Mouse (Mus musculus) WW6 (cell line): ENCODE data around the gene Ophn1.

ENCODE experiments used
- DNase-seq: peaks from one replicate; pipeline ENCODE4 v3.0.0-alpha.2; 2013; ENCODE audit warnings: low read depth, low spot score

The Ophn1 gene

DNA sequence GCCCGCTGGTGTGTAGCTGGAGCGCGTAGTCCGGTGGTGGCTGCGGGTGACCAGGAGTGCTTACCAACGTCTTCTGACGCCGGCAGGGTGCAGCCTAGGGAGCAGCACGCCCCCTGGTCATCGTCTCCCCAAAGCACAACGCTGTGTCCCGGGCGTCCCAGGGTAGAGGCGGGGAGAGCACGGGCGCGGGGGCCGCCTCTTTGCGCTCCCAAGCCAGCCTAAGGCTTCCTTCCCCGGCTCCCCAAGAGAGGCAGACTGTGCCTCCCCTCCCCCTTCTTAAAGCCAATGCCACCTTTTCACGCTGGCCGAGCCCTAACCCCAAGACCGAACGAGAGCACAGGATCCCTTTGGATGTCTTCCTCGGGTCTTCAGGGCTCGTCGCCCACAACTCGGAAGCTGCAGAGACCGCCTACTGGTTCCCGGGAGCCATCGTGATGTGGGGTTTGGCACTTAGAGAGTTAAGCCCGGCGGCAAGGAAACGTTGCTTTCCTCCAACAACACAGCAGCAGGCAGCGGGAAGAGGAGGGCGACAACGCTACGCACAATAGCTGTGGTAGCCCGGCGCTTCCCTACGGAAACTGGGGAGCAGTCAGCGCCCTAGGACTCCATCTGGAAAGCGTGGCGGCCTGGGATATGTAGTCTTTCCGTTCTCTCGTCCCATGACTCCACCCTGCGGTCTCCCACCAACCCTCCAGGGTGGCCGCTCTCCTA lies at the start of gene Ophn1:
Gene Ophn1, minus strand, starts transcription at position 620 of the 711 bp plus-strand sequence.
- DNase-seq, result peak; percentile 14

DNA sequence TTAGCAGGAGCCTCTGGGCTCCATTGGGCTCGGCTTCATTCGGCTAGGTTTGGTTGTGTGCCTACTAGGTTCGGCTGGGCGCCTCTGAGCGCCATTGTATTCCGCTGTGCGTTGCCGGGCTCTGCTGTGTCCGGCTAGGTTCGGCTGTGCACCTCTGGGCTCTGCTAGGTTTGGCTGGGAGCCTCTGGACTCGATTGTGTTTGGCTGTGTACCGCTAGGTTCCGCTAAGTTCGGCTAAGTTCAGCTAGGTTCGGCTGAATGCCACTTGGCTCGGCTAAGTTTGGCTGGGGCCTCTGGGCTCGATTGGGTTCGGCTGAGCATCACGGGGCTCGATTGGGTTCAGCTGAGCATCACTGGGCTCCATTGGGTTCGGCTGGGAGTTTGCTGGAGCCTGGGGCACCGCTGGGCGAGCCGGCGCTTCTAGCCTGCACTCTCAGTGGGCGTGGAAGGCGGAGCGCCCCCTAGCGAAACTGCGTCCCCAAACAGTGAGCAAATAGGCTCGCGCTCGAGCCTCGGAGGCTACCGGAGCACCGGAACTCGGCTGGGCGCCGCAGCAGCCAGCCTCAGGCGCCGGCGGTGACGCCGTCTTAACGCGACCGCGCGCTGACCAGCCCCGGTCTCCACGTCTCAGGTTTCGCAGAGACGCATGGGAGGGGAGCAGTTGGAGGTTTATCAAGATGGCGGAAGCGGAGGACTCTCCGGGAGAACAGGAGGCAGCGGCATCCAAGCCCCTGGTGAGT lies 46.9 kb upstream of the Ophn1 start:
- peak; percentile 55 for DNase-seq

DNA sequence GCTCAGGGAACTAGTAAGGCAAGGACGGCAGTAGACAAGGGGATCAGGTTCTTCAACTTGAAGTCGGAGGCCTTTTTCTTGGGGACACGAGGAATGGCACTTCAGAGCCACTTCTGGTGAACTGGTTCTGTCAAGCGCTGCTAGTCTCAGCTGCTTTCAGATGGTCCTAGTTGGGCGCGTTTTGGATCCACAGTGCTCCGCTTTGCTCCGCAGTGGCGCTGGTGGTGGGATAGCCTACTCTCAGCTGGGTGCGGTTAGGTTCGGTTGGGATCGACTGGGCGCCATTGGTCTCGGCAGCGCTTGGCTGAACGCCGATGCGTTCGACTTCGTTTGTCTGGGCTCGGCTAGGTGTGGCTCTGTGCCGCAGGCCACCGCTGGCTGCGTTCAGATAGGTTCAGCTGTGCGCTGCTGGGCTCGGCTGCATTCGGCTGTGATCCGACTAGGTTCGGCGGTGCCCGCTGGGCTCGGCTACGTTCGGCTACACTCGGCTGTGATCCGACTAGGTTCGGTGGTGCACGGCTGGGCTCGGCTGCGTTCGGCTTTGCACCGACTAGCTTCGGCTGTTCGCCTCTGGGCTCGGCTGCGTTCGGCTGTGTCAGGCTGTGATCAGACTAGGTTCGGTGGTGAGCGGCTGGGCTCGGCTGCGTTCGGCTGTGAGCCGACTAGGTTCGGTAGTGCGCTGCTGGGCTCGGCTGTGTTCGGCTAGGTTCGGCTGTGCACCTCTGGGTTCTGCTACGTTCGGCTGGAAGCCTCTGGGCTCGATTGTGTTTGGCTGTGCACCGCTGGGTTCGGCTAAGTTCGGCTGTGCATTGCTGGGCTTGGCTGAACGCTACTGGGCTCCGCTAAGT lies 46.1 kb upstream of the Ophn1 start:
- DNase-seq, result peak; percentile 36

DNA sequence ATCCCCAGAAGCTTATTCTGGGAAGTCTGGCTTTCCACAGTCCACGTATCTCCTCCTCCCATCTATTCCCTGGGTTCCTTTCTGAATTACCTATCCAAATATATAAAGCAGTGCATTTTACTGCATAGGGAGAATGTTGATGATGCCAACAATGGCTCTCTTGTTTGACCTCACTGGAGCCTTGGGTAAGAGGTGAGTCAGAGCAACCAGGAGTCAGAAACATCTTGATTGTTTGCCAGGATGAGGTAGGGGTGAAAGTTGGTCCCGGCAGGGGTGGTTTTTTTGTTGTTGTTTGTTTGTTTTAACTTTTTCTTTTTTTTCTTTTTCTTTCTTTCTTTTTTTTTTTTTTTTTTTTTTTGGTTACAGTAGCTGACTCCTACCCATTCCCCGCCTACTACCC lies 45.3 kb upstream of the Ophn1 start, which contains the start of gene Yipf6:
Gene Yipf6, plus strand, starts transcription at position 216 of the 400 bp plus-strand sequence.
- DNase-seq, result no peak

DNA sequence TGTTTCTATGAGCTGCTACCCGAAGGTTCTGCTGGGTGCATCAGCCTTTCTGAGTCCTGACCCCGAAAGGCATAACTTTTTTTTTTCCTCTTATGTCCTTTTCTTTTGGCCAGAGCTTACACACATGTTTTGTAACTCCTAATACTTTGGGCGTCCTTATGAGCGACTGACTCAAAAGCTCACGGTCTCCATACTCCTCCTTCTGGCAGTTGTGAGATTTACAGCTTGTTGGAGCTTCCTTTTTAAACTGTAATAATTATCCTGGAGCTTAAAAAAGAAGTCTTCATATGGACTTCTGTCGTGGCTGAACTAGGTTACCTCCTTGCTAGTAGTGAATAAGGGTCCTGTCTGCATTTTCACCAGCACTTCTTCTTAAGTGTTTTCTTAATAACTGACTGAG lies 28.6 kb upstream of the Ophn1 start:
- DNase-seq, result no peak

DNA sequence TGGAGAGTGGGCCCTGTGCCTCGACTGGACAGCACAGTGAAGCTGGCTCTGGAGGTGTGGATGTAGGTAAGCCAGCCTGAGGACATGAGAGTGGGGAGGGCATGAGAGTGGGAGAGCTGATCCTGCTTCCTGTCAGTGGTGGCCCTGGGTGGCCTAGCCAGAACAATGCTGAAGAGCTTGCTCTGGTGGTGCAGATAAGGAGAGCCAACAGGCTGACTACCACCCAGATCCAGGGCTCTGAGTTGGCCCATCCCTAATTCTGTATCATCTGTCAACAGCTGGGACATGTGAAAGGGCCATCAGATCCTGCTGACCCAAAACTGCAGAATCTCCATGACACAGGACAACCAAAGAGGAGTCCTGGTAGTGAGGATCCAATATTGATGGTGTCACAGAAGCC lies 18.1 kb upstream of the Ophn1 start:
- no peak for DNase-seq

DNA sequence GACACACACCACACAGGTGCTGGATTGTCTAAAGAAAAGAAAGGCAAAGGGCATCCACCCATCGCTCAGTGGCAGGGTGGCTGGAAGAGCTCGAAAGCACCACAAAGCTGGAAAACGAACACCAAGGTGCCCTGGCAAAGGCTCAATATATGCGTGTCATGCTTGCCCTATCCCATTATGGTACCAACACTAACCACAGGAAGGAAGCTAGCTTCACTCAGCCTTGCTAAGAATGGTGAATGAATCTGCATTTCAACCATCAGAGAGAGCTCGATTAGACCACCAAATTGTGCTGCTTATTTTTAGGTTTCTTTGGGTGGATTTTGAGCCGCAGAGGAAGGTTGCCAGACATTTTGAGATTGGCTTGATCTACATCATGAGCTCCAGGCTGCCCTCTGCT lies 13.4 kb upstream of the Ophn1 start:
- no peak for DNase-seq

DNA sequence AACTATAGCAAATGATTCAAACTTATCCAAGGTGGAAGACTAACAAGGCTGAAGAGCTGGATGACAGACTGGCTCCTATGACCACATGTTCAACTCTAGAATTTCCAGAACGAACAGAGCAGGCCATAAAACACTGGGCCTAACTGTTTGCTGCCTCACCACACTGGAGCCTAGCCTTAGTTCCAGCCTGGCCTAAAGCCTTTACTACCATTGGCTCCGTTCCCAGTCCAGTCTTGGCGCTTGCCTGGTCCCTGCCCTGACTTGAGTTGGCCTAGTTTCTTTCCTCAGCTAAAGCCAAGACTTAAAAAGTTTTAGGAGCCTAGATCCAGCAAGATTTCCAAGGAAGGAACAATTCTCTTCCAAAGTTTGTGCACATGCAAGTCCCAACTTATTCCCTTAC lies 7.5 kb upstream of the Ophn1 start:
- no peak for DNase-seq

DNA sequence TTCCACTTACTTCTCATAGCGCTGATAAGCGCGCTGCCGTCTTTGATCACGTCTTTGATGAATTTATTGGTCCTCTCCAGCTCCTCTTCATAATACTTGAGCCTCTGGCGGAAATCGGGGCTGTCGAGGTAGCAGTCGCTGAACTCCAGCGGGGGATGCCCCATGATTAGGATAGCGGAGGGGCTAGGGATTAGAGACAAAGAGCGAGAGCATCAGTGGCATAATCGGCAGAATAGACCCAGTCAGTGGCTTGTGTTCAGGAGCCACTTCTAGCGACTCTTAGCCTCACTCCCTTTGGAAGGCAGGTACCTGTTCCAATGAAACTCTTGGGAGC lies 786 bp downstream of the Ophn1 start:
- no peak for DNase-seq

DNA sequence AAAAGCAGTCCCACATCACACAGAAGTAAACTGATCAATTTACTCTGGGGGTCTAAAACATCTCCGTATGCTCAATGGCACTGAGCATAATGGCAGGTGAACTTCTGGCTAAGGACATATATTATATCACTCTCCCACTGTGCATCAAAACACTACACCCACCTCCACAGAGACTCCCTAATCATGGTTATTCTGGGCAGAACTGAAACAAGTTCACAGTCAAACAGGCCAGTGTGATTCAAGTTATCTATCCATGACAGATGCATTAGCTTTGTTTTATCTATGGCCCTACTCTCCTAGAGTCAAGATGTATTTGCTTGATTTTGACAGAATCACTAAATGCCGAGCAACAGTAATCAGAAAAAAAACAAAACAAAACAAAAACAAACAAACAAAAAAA lies 8.8 kb downstream of the Ophn1 start:
- DNase-seq, result no peak

DNA sequence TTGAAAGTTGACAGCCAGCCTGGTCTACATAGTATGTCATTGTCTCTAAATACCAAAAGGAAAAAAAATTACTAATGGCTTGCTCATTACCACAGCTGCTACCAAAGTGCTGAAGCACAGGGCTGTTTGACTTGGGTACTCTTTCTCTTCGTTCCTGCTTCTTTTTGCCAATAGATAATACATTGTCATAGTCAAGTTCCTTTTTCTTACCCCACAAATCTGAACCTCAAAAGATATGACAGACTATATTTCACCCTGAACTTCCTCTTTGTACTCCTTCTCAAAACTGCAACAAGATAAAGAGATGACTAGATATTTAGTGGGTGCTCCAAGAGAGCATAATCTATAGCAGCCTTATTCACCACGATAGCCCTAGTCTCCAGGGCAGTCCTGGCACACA lies 9.7 kb downstream of the Ophn1 start:
- no peak for DNase-seq

DNA sequence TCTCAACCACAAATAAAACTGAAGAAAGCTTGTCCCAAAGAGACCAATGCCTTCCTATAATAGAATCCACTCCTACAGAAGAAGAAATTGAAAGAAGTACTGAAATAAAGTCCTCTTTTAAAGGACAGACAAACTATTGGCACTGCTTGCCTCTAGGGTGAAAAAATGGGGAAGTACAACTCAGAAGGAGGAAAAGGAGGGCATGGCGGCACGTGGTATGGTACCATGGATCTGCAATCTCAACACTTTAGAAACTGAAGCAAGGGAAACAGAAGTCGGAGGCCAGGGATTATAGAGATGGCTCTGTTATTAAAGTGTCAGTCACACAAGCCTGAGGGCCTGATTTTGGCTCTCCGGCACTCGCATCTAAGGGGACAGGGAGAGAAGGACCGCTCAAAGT lies 10.5 kb downstream of the Ophn1 start:
- DNase-seq, result no peak

DNA sequence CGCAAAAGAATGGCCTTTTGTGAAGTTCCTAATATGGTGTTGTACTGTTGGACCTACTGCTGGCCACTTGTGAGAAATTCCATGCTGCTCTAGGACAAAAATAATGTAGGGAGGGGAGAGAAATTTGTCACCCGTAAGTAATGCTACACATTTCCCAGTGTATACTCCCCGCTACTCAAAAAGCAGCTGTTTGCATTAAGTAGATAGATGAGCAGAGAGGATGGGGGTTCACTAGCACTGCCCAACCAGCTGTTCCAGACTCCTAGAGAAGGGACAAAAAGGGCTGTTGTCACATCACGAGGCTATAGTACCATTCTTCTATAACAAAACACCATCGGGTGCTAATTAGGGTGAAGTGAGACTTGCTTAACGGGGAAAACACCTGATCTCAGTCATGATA lies 15.7 kb downstream of the Ophn1 start:
- DNase-seq, result no peak

DNA sequence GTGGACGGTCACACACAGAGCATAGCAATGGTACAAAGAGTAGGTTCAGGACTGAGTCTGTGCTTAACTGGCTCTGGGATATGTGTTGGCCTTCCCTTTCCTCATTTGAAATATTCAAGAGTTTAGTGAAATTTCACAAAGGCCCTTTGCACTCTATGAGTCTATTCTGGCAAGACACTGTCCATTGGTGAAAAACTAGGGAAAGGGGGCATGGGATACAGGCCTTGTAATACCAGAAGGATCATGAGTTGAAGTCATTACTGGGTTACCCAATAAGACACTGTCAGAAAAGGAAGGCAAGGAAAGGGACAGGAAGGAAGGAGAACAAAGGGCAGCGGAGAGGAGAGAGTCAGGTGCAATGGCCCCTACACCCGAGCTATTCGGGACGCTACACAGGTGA lies 16.7 kb downstream of the Ophn1 start:
- DNase-seq, result no peak

DNA sequence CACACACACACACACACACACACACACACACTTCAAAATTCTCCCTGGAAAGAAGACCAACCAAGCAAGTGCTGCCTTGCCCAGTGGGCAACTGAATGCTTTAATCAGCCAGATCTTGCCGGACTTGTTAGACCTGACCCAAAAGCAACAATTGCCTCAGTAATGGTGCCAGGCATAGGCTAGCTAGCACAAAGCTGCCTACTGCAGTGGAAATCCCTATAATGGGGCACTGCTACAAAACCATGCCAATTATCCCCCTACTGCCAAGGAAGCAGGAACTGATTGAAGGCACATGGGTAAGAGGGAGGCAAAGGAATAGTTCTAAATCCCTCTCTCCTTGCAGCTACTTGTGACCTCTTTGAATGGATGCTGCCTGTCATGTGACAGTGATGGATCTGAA lies 18.8 kb downstream of the Ophn1 start:
- DNase-seq, result no peak

DNA sequence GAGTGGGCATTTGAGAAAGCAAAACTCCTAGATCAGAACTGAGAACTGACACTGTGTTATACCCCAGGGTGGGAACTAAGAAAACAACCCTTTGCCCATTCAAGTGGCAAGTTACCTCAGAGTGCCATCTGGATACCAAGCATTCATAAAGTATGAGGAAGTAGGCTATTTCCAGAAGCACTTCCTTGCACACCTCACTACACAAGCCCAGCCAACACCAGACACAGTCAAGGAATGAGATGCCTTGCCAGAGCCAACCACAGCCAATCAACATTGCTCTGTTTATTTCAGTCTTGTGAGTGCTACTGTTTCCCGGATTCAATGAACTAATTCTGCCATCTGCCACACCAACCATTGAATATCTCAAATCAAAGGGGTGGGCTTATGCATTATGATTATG lies 20.3 kb downstream of the Ophn1 start:
- no peak for DNase-seq

DNA sequence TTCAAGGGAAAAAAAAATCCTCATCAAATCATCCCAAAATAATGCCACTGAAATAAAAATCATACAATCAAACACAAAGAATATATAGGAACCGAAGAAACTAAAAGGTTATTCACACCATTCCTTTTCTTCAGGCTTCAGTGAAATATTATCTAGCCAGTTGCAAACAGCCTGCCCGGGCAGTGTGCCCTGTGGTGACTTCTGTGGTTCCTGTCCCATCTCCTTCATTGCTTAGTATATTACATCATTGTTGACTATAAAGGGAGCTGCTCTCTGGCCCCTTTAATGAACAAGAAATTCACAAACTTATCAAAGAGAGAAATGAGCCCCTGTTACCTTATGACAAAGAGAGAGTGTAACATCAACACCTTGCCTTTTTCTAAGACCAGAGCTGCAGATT lies 21.1 kb downstream of the Ophn1 start:
- DNase-seq, result no peak

DNA sequence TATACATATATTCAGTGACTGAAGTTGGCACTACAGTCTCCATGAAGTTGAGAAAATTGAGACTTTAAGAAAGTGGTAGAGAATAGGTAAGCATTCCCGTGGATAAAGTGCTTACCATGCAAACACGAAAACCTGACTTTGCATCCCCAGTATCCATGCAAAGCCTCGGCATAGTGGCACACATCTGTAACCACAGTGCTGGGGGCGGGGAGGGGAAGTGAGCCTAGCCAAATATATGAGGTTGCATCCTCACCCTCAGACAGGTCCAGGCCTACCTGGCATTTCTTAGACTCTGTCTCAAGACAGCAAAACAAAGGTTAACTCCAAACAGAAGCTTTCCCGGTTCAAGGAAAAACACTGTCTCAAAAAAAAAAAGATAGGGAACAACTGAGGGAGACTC lies 21.7 kb downstream of the Ophn1 start:
- DNase-seq, result no peak

DNA sequence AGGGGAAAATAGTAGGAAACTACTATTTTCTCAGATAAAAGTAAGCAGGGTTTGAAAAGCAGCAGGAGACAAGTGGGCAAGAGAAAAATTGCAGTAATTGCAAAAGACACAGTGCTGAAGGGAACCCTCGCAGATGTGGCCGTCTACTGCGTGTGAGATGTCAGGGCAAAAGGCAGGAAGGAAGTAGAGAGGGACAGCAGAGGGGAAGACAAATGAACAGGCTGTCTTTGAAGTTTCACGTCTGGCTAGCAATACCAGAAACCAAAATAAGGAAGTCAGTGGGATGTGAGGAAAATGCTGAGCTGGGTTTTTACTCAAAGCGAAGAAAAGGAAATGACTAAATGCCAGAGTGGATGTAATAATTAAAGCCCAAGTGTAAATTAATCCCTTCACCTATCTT lies 30.7 kb downstream of the Ophn1 start:
- DNase-seq, result no peak

DNA sequence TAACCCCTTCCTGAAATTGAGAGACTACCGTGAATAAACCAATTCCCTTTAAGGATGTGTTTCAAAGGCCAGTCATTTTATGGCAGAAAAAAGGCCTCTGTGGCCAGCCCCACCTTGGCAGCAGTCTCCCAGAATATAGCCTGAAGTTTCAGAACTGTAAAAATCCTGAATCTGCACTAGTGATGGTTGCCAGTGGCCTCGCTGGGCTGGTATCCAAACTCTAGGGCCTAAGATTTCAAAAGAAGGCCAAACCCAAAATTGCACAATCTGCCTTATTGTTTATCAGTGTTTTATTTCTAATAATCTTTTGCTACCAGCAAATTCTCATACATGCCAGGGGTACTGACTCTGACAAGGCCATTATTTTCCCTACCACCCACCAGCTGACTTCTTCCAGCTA lies 34.8 kb downstream of the Ophn1 start:
- DNase-seq, result no peak

DNA sequence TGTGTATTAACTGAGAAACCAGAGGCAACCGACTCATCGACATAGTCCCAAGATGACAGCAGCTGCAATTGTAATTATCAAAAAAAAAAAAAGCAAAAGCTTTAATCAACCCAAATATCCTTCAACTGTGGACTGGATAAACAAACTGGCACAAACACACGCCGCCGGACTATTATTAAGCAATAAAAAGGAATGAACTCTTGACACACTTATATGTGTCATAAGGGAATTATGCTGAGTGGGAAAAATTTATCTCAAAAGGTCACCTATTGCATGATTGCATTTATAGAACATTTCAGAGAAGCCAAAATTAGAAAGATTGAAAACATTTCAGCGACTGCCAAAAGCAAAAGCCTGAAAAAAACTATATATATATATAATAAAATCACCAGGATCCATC lies 40.0 kb downstream of the Ophn1 start:
- no peak for DNase-seq

DNA sequence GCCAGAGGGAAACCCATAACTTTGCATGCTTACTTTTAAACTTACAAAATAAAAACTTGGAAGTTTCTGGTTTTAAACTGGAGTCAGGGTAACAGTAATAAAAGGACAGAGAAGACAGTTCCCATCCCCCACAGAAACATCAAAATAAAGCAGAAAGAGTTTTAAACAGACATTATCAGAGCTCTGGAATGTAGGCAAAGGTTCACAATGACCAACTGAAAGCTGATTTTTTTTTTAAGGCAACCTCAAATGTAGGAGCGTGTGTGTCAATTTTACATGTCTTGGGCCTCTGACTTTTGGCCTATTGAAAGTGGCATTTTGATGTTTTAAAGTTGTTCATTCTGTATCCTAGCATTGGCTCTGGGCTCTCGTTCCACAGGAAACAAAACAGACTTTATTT lies 49.2 kb downstream of the Ophn1 start:
- DNase-seq, result no peak

DNA sequence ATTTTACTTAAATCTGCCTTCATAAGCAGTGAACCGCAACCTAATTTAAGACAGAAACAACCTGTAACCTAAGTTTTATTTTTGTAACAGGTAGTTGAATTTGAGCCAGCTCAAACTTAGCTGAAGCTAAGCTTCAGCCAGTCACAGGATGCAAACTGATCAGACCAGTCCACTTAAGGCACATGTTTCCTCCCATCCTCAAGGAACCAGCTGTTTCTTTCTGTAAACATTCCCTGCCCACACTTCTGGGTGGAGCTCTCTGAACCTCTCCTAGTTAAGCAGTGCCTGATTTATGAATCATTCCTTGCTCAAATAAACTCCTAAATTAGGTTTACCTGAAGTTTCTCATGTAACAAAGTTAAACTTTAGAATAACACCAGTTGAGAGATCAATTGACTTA lies 54.8 kb downstream of the Ophn1 start:
- no peak for DNase-seq
